Mouse (Mus musculus) splenic B cell, adult 2 months (primary cell): Measurements from ENCODE around the gene Ifit3b.
A peak's percentile ranks its signal among the peaks of the same experiment; 100 is the strongest.
"Not testable (repeated sequence)": the region's sequence is repeated elsewhere in the genome, so short reads cannot be mapped to it uniquely, and the experiment has no call there.

Source experiments
- DNase-seq: peaks from one replicate; pipeline ENCODE4 v3.0.0-alpha.2; 2011; ENCODE audit warnings: low read depth, low spot score
- H3K27me3 ChIP-seq: 2 replicates; pipeline ENCODE4 v1.6.1; 2012; ENCODE audit warnings: mild to moderate bottlenecking, low read length, moderate library complexity, mixed read lengths; ENCODE audit not compliant: control insufficient read depth, poor library complexity, insufficient read depth, severe bottlenecking
- H3K36me3 ChIP-seq: 2 replicates; pipeline ENCODE4 v1.6.1; 2012; ENCODE audit warnings: mild to moderate bottlenecking, low read length, moderate library complexity, mixed read lengths; ENCODE audit not compliant: control insufficient read depth, poor library complexity, insufficient read depth, severe bottlenecking

Ifit3b gene

GRCm38 (mm10) chr19:34636933-34637557 lies 29.3 kb downstream of the Ifit3b start:
- H3K27me3 ChIP-seq, result no peaks in the 10 kb centered on the region
- peak; percentile 76 for DNase-seq
- no peaks in the 10 kb centered on the region for H3K36me3 ChIP-seq

GRCm38 (mm10) chr19:34640623-34641022 lies 32.9 kb downstream of the Ifit3b start, which contains the start of the genes Ifit1bl2 and Ifit1:
Ifit1bl2 (minus strand) TSS chr19:34640743.
Ifit1 (plus strand) TSS chr19:34640871.
- DNase-seq, result peak; percentile 73
- Histone ChIP-seq H3K36me3 (no peaks in the 10 kb centered on the region), H3K27me3 (no peaks in the 10 kb centered on the region)

GRCm38 (mm10) chr19:34642616-34643015 lies 34.8 kb downstream of the Ifit3b start:
- Histone ChIP-seq H3K27me3 (no peaks in the 10 kb centered on the region), H3K36me3 (no peaks in the 10 kb centered on the region)
- no peak for DNase-seq

GRCm38 (mm10) chr19:34647630-34648029 lies 39.9 kb downstream of the Ifit3b start:
- not testable (repeated sequence) for DNase-seq, H3K36me3 ChIP-seq, H3K27me3 ChIP-seq

GRCm38 (mm10) chr19:34650276-34650675 lies 42.5 kb downstream of the Ifit3b start:
- H3K27me3 ChIP-seq, result no peaks in the 10 kb centered on the region
- no peaks in the 10 kb centered on the region for H3K36me3 ChIP-seq
- no peak for DNase-seq

- H3K27me3 ChIP-seq, result no peaks in the 10 kb centered on the region
- H3K36me3 ChIP-seq, result no peaks in the 10 kb centered on the region
- no peak for DNase-seq
Observed at GRCm38 (mm10) chr19:34650997-34651396, 43.2 kb downstream of the Ifit3b start.

GRCm38 (mm10) chr19:34655227-34655805 lies 47.5 kb downstream of the Ifit3b start:
- Histone ChIP-seq H3K36me3 (no peaks in the 10 kb centered on the region), H3K27me3 (no peaks in the 10 kb centered on the region)
- no peak for DNase-seq

- H3K36me3 ChIP-seq, result no peaks in the 10 kb centered on the region
- no peaks in the 10 kb centered on the region for H3K27me3 ChIP-seq
- DNase-seq, result no peak
Observed at GRCm38 (mm10) chr19:34656511-34657298, 48.9 kb downstream of the Ifit3b start.

GRCm38 (mm10) chr19:34662067-34662507 lies 54.3 kb downstream of the Ifit3b start:
- peak; percentile 80 for DNase-seq
- no peaks in the 10 kb centered on the region for H3K36me3 ChIP-seq
- no peaks in the 10 kb centered on the region for H3K27me3 ChIP-seq

GRCm38 (mm10) chr19:34662740-34663139 lies 55.0 kb downstream of the Ifit3b start:
- DNase-seq, result no peak
- Histone ChIP-seq H3K36me3 (no peaks in the 10 kb centered on the region), H3K27me3 (no peaks in the 10 kb centered on the region)
